Mouse (Mus musculus) intestine, embryonic 16.5 days (tissue): ENCODE measurements at regions not wholly inside any gene's neighbourhood (a gene's known extent, or its start where the extent isn't known, plus 50 kb on each side); places are given as distances from the start of the nearest gene placed in this dataset.

Source experiments
- ATAC-seq: fragments of 200-750 bp; cut with Nextera tagmentation; 2 replicates; pipeline ENCODE4 v1.8.0; 2017; ENCODE audit warnings: moderate TSS enrichment, moderate library complexity
- H3K27ac ChIP-seq: fragments of 300-500 bp; sonication (generic); 2 replicates; pipeline ENCODE4 v1.5.1; 2014; ENCODE audit warnings: mild to moderate bottlenecking, low read length
- H3K27me3 ChIP-seq: fragments of 300-500 bp; sonication (generic); replicated peaks from 2 replicates; pipeline ENCODE4 v1.6.1; 2014; ENCODE audit warnings: low read length, control low read depth, mixed read lengths; ENCODE audit not compliant: control insufficient read depth, insufficient read depth
- H3K36me3 ChIP-seq: fragments of 300-500 bp; sonication (generic); 2 replicates; pipeline ENCODE4 v1.6.1; 2014; ENCODE audit warnings: low read length, control low read depth; ENCODE audit not compliant: control insufficient read depth, insufficient read depth
- H3K4me1 ChIP-seq: fragments of 300-500 bp; sonication (generic); 2 replicates; pipeline ENCODE4 v1.6.1; 2014; ENCODE audit warnings: low read length, control low read depth, mixed read lengths; ENCODE audit not compliant: control insufficient read depth, insufficient read depth
- H3K4me2 ChIP-seq: fragments of 300-500 bp; sonication (generic); 2 replicates; pipeline ENCODE4 v1.6.1; 2014; ENCODE audit warnings: low read depth, low read length, control low read depth
- H3K4me3 ChIP-seq: fragments of 300-500 bp; sonication (generic); 2 replicates; pipeline ENCODE4 v1.5.1; 2014; ENCODE audit warnings: mild to moderate bottlenecking, low read length
- H3K9ac ChIP-seq: fragments of 300-500 bp; sonication (generic); 2 replicates; pipeline ENCODE4 v1.6.1; 2014; ENCODE audit warnings: low read depth, low read length
- H3K9me3 ChIP-seq: fragments of 300-500 bp; sonication (generic); 2 replicates; pipeline ENCODE4 v1.6.1; 2016; ENCODE audit warnings: low read length, control low read depth; ENCODE audit not compliant: control insufficient read depth
- WGBS: fragments of 180-500 bp; shearing (Covaris S2); extraction: QIAGEN DNeasy Blood & Tissue Kit; methylation state at CpG from one replicate; pipeline ENCODE4 v1.1.7; 2014; 5-methylcytosine and 5-hydroxymethylcytosine counted together

- Histone ChIP-seq H3K9ac (no peak overlapping the region), H3K36me3 (no peaks in the 10 kb centered on the region), H3K9me3 (no peaks in the 10 kb centered on the region), H3K27ac (no peak overlapping the region), H3K4me1 (no peaks in the 10 kb centered on the region), H3K27me3 (no peaks in the 10 kb centered on the region), H3K4me2 (no peak overlapping the region), H3K4me3 (no peak overlapping the region)
- ATAC-seq: no peak
- WGBS: 82% methylated on average over 9 of the region's 9 CpGs
Measured at GRCm38 (mm10) chr13:97425731-97426130, 184.8 kb downstream of the Enc1 start.

- WGBS: 53% methylated on average over 6 of the region's 6 CpGs
- Histone ChIP-seq H3K27ac (no peak overlapping the region), H3K36me3 (no peaks in the 10 kb centered on the region), H3K4me3 (no peak overlapping the region), H3K4me1 (no peaks in the 10 kb centered on the region), H3K27me3 (no peaks in the 10 kb centered on the region), H3K9me3 (no peaks in the 10 kb centered on the region), H3K9ac (no peak overlapping the region), H3K4me2 (no peak overlapping the region)
- no peak for ATAC-seq
Measured at GRCm38 (mm10) chr13:97423911-97424310, 183.0 kb downstream of the Enc1 start.

GRCm38 (mm10) chr13:97423298-97423817 lies 182.5 kb downstream of the Enc1 start:
- Histone ChIP-seq H3K36me3 (no peaks in the 10 kb centered on the region), H3K4me2 (no peak overlapping the region), H3K27me3 (no peaks in the 10 kb centered on the region), H3K9ac (no peak overlapping the region), H3K27ac (no peak overlapping the region), H3K9me3 (no peaks in the 10 kb centered on the region), H3K4me1 (no peaks in the 10 kb centered on the region), H3K4me3 (no peak overlapping the region)
- 68% methylated on average over 5 of the region's 5 CpGs for WGBS
- ATAC-seq: no peak

- no peaks in the 10 kb centered on the region for H3K4me1 ChIP-seq
- H3K27ac ChIP-seq: no peak overlapping the region
- H3K4me2 ChIP-seq: no peak overlapping the region
- no peak overlapping the region for H3K4me3 ChIP-seq
- H3K27me3 ChIP-seq: no peaks in the 10 kb centered on the region
- H3K36me3 ChIP-seq: no peaks in the 10 kb centered on the region
- H3K9ac ChIP-seq: no peak overlapping the region
- no peak for ATAC-seq
- 83% methylated on average over 7 of the region's 7 CpGs for WGBS
- no peaks in the 10 kb centered on the region for H3K9me3 ChIP-seq
Measured at GRCm38 (mm10) chr13:97422897-97423296, 182.0 kb downstream of the Enc1 start.

GRCm38 (mm10) chr13:97421831-97422230 lies 180.9 kb downstream of the Enc1 start:
- Histone ChIP-seq H3K4me3 (no peak overlapping the region), H3K9me3 (no peaks in the 10 kb centered on the region), H3K36me3 (no peaks in the 10 kb centered on the region), H3K27me3 (no peaks in the 10 kb centered on the region), H3K27ac (no peak overlapping the region), H3K4me2 (no peak overlapping the region), H3K9ac (no peak overlapping the region), H3K4me1 (no peaks in the 10 kb centered on the region)
- no peak for ATAC-seq
- WGBS: 92% methylated on average over 3 of the region's 3 CpGs

GRCm38 (mm10) chr13:97420773-97421172 lies 179.9 kb downstream of the Enc1 start:
- no peaks in the 10 kb centered on the region for H3K27me3 ChIP-seq
- H3K9me3 ChIP-seq: no peaks in the 10 kb centered on the region
- H3K4me1 ChIP-seq: no peaks in the 10 kb centered on the region
- H3K9ac ChIP-seq: no peak overlapping the region
- H3K27ac ChIP-seq: no peak overlapping the region
- 80% methylated on average over 3 of the region's 3 CpGs for WGBS
- no peak for ATAC-seq
- no peak overlapping the region for H3K4me2 ChIP-seq
- H3K36me3 ChIP-seq: no peaks in the 10 kb centered on the region
- H3K4me3 ChIP-seq: no peak overlapping the region

- no peaks in the 10 kb centered on the region for H3K4me1 ChIP-seq
- no peaks in the 10 kb centered on the region for H3K36me3 ChIP-seq
- no peak overlapping the region for H3K9ac ChIP-seq
- no peak overlapping the region for H3K27ac ChIP-seq
- no peaks in the 10 kb centered on the region for H3K27me3 ChIP-seq
- H3K9me3 ChIP-seq: no peaks in the 10 kb centered on the region
- no peak overlapping the region for H3K4me3 ChIP-seq
- WGBS: 84% methylated on average over 3 of the region's 3 CpGs
- H3K4me2 ChIP-seq: no peak overlapping the region
- no peak for ATAC-seq
Measured at GRCm38 (mm10) chr13:97419100-97419499, 178.2 kb downstream of the Enc1 start.

GRCm38 (mm10) chr13:97418681-97419080 lies 177.8 kb downstream of the Enc1 start:
- Histone ChIP-seq H3K4me2 (no peak overlapping the region), H3K4me1 (no peaks in the 10 kb centered on the region), H3K4me3 (no peak overlapping the region), H3K9ac (no peak overlapping the region), H3K27ac (no peak overlapping the region), H3K36me3 (no peaks in the 10 kb centered on the region), H3K27me3 (no peaks in the 10 kb centered on the region), H3K9me3 (no peaks in the 10 kb centered on the region)
- WGBS: 76% methylated on average over 8 of the region's 8 CpGs
- no peak for ATAC-seq

GRCm38 (mm10) chr13:97418081-97418480 lies 177.2 kb downstream of the Enc1 start:
- H3K9me3 ChIP-seq: no peaks in the 10 kb centered on the region
- 72% methylated on average over 6 of the region's 6 CpGs for WGBS
- no peak overlapping the region for H3K4me2 ChIP-seq
- no peaks in the 10 kb centered on the region for H3K27me3 ChIP-seq
- no peak overlapping the region for H3K9ac ChIP-seq
- H3K4me3 ChIP-seq: no peak overlapping the region
- no peak for ATAC-seq
- no peaks in the 10 kb centered on the region for H3K4me1 ChIP-seq
- no peak overlapping the region for H3K27ac ChIP-seq
- H3K36me3 ChIP-seq: no peaks in the 10 kb centered on the region

GRCm38 (mm10) chr13:97415927-97416709 lies 175.2 kb downstream of the Enc1 start:
- no peaks in the 10 kb centered on the region for H3K36me3 ChIP-seq
- no peak overlapping the region for H3K9ac ChIP-seq
- H3K27me3 ChIP-seq: no peaks in the 10 kb centered on the region
- WGBS: 73% methylated on average over 10 of the region's 10 CpGs
- no peak overlapping the region for H3K4me2 ChIP-seq
- no peak overlapping the region for H3K4me3 ChIP-seq
- no peaks in the 10 kb centered on the region for H3K4me1 ChIP-seq
- no peak for ATAC-seq
- no peaks in the 10 kb centered on the region for H3K9me3 ChIP-seq
- no peak overlapping the region for H3K27ac ChIP-seq
